10 mouse cellular contexts compared by ENCODE assay signal in the genomic region with DNA sequence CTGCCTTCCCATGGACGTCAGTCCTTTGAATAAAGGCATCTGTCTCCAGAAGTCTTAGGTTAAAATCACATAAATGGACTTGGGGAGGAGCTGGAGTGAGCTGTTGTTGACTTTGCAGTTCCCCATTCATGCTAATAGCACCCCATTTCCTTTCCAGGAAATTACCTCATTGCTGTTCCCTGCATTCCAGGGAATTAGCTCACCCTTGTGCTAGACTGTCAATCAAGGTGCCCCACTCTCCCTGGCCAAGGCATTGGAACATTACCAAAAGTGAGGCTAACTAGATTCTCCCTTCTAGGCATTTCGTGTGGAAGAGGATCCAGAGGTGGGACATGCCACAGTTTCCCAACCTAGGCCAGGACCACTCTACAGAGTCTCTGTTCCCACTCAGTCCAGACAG.
DNase-seq lines count a peak whose midpoint lies in the region; ATAC-seq and TF ChIP-seq lines count a peak whose summit lies in the region.
"Had no signal": no experiment of that assay in that cellular context is flagged by ENCODE, and none has a peak within 500 bp of the region (broad histone marks: within the 10 kb centered on the region; RNA-seq: fewer than 3 reads in every experiment).

No protein-coding gene starts in this region.

- 50% methylated on average over 2 of the region's 2 CpGs for WGBS in liver, adult 2 months
- 33% methylated on average over 2 of the region's 2 CpGs for WGBS in liver, embryonic 12.5 days (ENCODE audit: insufficient replicate concordance)
- whole genome bisulfite sequencing in heart, embryonic 15.5 days, result 46% methylated on average over 2 of the region's 2 CpGs
- 63% methylated on average over 2 of the region's 2 CpGs for WGBS in limb, embryonic 11.5 days
- WGBS in stomach, embryonic 15.5 days, result 43% methylated on average over 2 of the region's 2 CpGs

- H3K4me3 ChIP-seq in liver, adult 2 months (ENCODE audit: insufficient read depth, low read depth, low read length), result no peak overlapping the region
- H3K4me3 ChIP-seq in liver, embryonic 12.5 days, result no peak overlapping the region
- no peak overlapping the region for H3K4me3 ChIP-seq in heart, embryonic 15.5 days
- no peak overlapping the region for H3K4me3 ChIP-seq in limb, embryonic 11.5 days (ENCODE audit: low read depth, low read length)
- no peak overlapping the region for H3K4me3 ChIP-seq in stomach, embryonic 15.5 days (replicated peaks)

- peak overlapping the region; percentile 74 for H3K27ac ChIP-seq in liver, adult 2 months (replicated peaks; ENCODE audit: insufficient read depth, low read depth, low read length)
- H3K27ac ChIP-seq in liver, embryonic 12.5 days, result no peak overlapping the region
- H3K27ac ChIP-seq in heart, embryonic 15.5 days, result peak overlapping the region; percentile 89
- H3K27ac ChIP-seq in limb, embryonic 11.5 days (replicated peaks; ENCODE audit: low read depth, low read length), result peak overlapping the region; percentile 62
- peak overlapping the region; percentile 81 for H3K27ac ChIP-seq in stomach, embryonic 15.5 days

- no peaks in the 10 kb centered on the region for H3K27me3 ChIP-seq in liver, adult 2 months (ENCODE audit: control insufficient read depth, insufficient read depth, low read length)
- H3K27me3 ChIP-seq in liver, embryonic 12.5 days (replicated peaks), result no peaks in the 10 kb centered on the region
- no peaks in the 10 kb centered on the region for H3K27me3 ChIP-seq in heart, embryonic 15.5 days
- H3K27me3 ChIP-seq in limb, embryonic 11.5 days (ENCODE audit: control insufficient read depth, insufficient read depth, low read length), result no peaks in the 10 kb centered on the region
- no peaks in the 10 kb centered on the region for H3K27me3 ChIP-seq in stomach, embryonic 15.5 days (replicated peaks)

- DNase-seq in liver, adult 2 months (ENCODE audit: extremely low read depth, low read depth, low spot score), result peak; percentile 9
- no peak for DNase-seq in limb, embryonic 11.5 days (ENCODE audit: low spot score)
- DNase-seq in cerebellum, adult 11-12 months, result no peak
- DNase-seq in layer of hippocampus, adult 11-12 months (ENCODE audit: low spot score), result no peak
- DNase-seq in ovary, adult 18-20 months (ENCODE audit: low spot score), result no peak
- DNase-seq: cerebellum, postnatal 36 days had no signal

- H3K9me3 ChIP-seq in liver, embryonic 12.5 days (replicated peaks), result no peaks in the 10 kb centered on the region
- no peaks in the 10 kb centered on the region for H3K9me3 ChIP-seq in heart, embryonic 15.5 days (replicated peaks)
- H3K9me3 ChIP-seq in limb, embryonic 11.5 days (ENCODE audit: control insufficient read depth, low read length), result no peaks in the 10 kb centered on the region
- H3K9me3 ChIP-seq in stomach, embryonic 15.5 days, result no peaks in the 10 kb centered on the region
- H3K9me3 ChIP-seq: G1E had no signal

- TF ChIP-seq CTCF in liver, adult 2 months (IDR thresholded peaks at IDR 0.05; ENCODE audit: low read depth, low read length), result no peak

- ATAC-seq in liver, embryonic 12.5 days, result no peak
- no peak; the same call in 1 of the 2 replicates for ATAC-seq in heart, embryonic 15.5 days (replicated peaks; ENCODE audit: insufficient number of reproducible peaks, insufficient read depth, low FRiP score, low read depth)
- no peak for ATAC-seq in limb, embryonic 11.5 days (ENCODE audit: insufficient number of reproducible peaks, low FRiP score, low TSS enrichment, low read depth)
- no peak for ATAC-seq in stomach, embryonic 15.5 days (ENCODE audit: insufficient read depth, low FRiP score, low read depth)

- no peaks in the 10 kb centered on the region for H3K36me3 ChIP-seq in liver, adult 2 months (ENCODE audit: control insufficient read depth, insufficient read depth, low read length)
- H3K36me3 ChIP-seq in liver, embryonic 12.5 days, result no peaks in the 10 kb centered on the region
- H3K36me3 ChIP-seq in heart, embryonic 15.5 days, result no peaks in the 10 kb centered on the region
- no peaks in the 10 kb centered on the region for H3K36me3 ChIP-seq in limb, embryonic 11.5 days (ENCODE audit: control insufficient read depth, insufficient read depth, low read length)
- no peaks in the 10 kb centered on the region for H3K36me3 ChIP-seq in stomach, embryonic 15.5 days
- H3K36me3 ChIP-seq: G1E had no signal

- H3K4me2 ChIP-seq in liver, embryonic 12.5 days, result no peak overlapping the region
- peak overlapping the region; percentile 23; the same call in 1 of the 2 replicates for H3K4me2 ChIP-seq in heart, embryonic 15.5 days
- H3K4me2 ChIP-seq in limb, embryonic 11.5 days (ENCODE audit: low read depth, severe bottlenecking), result no peak overlapping the region
- no peak overlapping the region for H3K4me2 ChIP-seq in stomach, embryonic 15.5 days

- H3K4me1 ChIP-seq in liver, adult 2 months (ENCODE audit: control insufficient read depth, insufficient read depth, low read length), result peaks cover 6% of the 10 kb centered on the region
- no peaks in the 10 kb centered on the region for H3K4me1 ChIP-seq in liver, embryonic 12.5 days
- H3K4me1 ChIP-seq in heart, embryonic 15.5 days (replicated peaks), result peaks cover 18% of the 10 kb centered on the region
- H3K4me1 ChIP-seq in limb, embryonic 11.5 days (ENCODE audit: control insufficient read depth, insufficient read depth, low read length), result peaks cover 16% of the 10 kb centered on the region
- peaks cover 15% of the 10 kb centered on the region for H3K4me1 ChIP-seq in stomach, embryonic 15.5 days

- H3K79me2 ChIP-seq in liver, adult 2 months (ENCODE audit: control insufficient read depth, insufficient read depth, low read length), result no peaks in the 10 kb centered on the region

- H3K9ac ChIP-seq in liver, adult 2 months (ENCODE audit: low read depth, low read length), result no peak overlapping the region
- H3K9ac ChIP-seq in liver, embryonic 12.5 days, result no peak overlapping the region
- H3K9ac ChIP-seq in heart, embryonic 15.5 days, result no peak overlapping the region
- H3K9ac ChIP-seq in limb, embryonic 11.5 days (ENCODE audit: low read length), result no peak overlapping the region
- H3K9ac ChIP-seq in stomach, embryonic 15.5 days, result no peak overlapping the region

- no peak for TF ChIP-seq POLR2A in liver, adult 2 months (IDR thresholded peaks at IDR 0.05; ENCODE audit: extremely low read depth, insufficient read depth, low read length)
